Mouse (Mus musculus): ENCODE data around the gene Chml.

The Chml gene

GRCm38 (mm10) chr1:175648615-175649014, 44.1 kb downstream of the Chml start:
- DNase-seq (ENCODE audit: low spot score) = no peak

GRCm38 (mm10) chr1:175646952-175647351, 45.7 kb downstream of the Chml start:
- DNase-seq (ENCODE audit: low spot score) = no peak

- no peak for DNase-seq (ENCODE audit: low spot score)
Observed at GRCm38 (mm10) chr1:175643496-175644265, 49.0 kb downstream of the Chml start.

GRCm38 (mm10) chr1:175640435-175641150, 52.1 kb downstream of the Chml start:
- no peak for DNase-seq (ENCODE audit: low spot score)

GRCm38 (mm10) chr1:175639072-175639471, 53.6 kb downstream of the Chml start:
- DNase-seq (ENCODE audit: low spot score) = no peak

GRCm38 (mm10) chr1:175637677-175638076, 55.0 kb downstream of the Chml start:
- no peak for DNase-seq (ENCODE audit: low spot score)

- DNase-seq (ENCODE audit: low spot score) = no peak
Observed at GRCm38 (mm10) chr1:175632470-175632869, 60.2 kb downstream of the Chml start.
